Mouse (Mus musculus) ES-E14 (cell line): ENCODE measurements around the gene Ogg1.

Source experiments
- HCFC1 ChIP-seq: IDR thresholded peaks from 2 replicates; pipeline ENCODE4 v1.6.1; 2012; ENCODE audit warnings: low read length, inconsistent platforms, borderline replicate concordance; ENCODE audit not compliant: insufficient read depth
- MAFK ChIP-seq: IDR thresholded peaks from 2 replicates; pipeline ENCODE4 v1.6.1; 2014; ENCODE audit warnings: mild to moderate bottlenecking, low read depth, low read length, inconsistent platforms; ENCODE audit not compliant: insufficient read depth

DNA sequence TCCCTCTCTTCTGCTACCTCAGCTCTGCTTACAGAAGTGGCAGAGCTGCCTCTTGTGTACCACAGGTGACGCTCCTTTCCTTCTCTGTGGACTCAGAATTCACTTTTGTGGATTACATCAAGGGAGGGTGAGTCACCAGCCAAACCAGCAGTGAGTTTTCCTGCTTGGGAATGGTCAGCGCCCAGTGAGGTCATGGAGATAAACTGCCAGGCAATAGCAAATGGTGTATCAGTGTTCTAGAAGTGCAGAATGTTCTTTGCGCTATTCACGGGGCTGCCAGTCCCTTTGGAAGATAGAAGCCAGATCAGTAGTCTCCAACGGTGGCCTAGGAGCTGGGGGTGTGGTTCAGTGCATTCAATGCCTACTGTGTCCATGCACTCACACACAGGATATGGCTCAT is 33.8 kb upstream of the Ogg1 start:
- no peak for TF ChIP-seq HCFC1
- TF ChIP-seq MAFK: no peak
